Mouse (Mus musculus): Measurements from ENCODE around the gene Pdxp.

The Pdxp gene

DNA sequence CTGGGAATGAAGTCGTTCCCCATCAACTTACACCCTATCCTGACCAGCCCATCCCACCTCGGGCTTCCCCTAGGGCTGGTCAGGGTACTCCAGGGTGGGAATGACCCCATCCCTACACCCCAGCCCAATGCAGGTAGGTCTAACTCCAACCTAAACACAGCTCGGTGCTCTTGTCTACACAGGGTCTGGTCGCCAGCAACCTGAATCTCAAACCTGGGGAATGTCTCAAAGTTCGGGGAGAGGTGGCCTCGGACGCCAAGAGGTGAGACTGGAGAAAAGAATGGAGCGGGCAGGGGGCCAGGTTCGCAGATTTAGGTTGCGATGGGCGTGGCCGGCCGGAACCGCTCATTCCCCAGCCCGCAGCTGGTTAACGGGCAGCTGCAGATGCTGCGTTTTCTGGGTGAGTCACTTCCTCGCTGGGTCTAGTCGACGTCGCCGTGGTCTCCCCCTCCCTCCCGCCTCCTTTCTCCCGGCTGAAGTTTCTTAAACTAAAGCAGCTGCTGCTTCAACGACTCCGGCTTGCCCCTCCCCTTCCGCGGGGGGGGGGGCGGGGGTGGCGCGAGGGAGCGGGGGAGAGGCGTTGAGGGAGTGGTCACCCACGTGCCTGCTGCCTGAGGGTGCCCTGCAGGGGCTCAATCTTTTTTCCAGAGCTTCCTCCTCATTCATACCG lies 14.2 kb downstream of the Pdxp start:
- in situ Hi-C loops (cut with MseI, MboI): no loop called here

GRCm38 (mm10) chr15:78928539-78928938 lies 14.8 kb downstream of the Pdxp start:
- in situ Hi-C loops (cut with MseI, MboI): no loop called here

DNA sequence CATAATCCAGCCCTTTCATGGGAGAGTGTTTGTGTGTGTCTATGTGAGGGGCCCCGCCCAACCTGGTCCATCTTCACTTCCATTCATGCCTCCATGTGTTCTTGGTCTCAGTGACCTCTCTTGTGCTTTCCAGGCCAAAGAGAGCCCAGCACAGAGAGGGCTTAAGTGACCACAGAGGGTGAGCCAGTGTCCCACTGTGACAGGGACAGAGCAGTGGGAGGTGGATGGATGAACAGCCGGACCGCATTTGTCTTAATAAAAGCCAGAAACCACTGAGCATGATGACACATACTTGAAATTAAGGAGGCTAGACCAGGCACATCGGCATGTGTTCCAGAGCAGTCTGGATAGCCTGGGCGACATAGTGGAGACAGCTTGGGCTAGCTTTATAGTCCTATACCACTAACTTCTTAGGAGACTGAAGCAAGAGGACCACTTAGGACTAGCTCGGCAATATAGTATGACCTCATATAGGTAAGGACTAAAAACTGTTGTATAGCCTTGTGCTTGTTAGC lies 16.5 kb downstream of the Pdxp start:
- in situ Hi-C loops (cut with MseI, MboI): no loop called here

DNA sequence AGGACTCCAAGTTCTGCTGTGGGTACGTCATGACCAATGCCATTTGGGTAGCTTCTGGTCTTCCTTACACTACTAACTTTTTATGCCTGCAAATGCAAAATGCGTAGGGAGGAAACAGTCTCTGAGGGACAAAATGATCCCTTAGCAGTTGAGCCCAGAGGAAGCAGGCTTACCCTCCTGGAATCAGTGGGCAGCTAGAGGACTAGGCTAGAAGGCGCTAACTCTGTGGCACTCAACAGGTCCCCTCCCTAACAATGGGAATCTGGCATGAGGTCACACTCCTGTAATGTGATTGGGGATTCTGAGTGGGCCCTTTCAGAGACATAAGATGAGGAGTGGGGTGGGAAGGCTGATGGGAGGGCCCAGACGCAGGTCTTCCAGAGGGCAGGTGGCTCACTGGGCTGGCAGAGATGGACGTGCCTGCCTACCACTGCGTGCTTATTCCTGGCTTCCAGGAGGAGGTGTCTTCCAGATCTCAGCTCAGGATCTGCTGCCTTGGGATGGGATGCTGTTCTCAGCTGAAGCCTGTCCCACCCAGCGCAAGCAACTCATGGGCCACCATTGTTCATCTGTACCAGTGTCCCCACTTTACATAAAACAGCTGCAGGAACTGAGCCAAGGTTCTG lies 17.2 kb downstream of the Pdxp start:
- in situ Hi-C loops (cut with MseI, MboI): no loop called here

DNA sequence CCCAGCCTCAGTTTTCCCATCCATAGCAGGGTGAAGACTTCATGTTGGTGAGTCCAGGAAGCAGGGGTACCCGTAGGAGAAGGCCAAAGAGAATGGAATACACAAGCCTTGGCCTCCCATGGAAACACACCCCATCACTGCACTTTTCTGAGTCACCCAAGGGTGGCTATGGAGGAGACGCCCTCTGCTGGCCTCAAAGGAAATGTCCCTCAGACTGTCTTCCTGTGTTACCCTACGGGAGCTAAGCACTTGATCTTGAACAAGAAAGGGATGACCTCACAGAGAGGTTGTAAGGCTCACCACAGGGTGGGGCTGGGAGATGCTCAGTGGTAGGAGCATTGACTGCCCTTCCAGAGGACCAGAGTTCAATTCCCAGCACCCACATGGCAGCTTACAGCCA lies 17.9 kb downstream of the Pdxp start:
- in situ Hi-C loops (cut with MseI, MboI): no loop called here

- in situ Hi-C loops (cut with MseI, MboI): no loop called here
Observed at GRCm38 (mm10) chr15:78934784-78935320, 21.1 kb downstream of the Pdxp start, which contains the start of gene Nol12. Gene Nol12, plus strand, starts transcription at chr15:78934933.

DNA sequence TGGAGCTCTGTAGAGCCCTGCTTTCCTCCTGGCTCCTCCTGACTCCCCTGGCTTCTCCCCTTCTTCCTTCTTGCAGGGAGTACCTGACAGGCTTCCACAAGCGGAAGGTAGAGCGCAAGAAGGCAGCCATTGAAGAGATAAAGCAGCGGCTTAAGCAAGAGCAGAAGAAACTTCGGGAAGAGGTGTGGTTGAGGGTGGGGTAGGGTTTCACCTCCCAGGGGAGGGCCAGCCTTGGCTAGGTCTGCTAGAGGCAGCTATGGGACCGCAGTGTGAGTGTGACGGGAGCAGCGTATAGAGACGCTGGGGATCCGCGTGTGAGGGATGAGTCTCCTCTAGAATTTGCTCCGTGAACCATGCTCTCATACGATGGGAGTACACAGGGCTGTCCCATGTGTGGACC lies 22.7 kb downstream of the Pdxp start:
- in situ Hi-C loops (cut with MseI, MboI): no loop called here

GRCm38 (mm10) chr15:78937311-78937710 lies 23.6 kb downstream of the Pdxp start:
- in situ Hi-C loops (cut with MseI, MboI): no loop called here

GRCm38 (mm10) chr15:78937963-78938362 lies 24.2 kb downstream of the Pdxp start:
- in situ Hi-C loops (cut with MseI, MboI): no loop called here

GRCm38 (mm10) chr15:78940325-78940724 lies 26.6 kb downstream of the Pdxp start:
- in situ Hi-C loops (cut with MseI, MboI): no loop called here

GRCm38 (mm10) chr15:78942663-78943062 lies 28.9 kb downstream of the Pdxp start:
- in situ Hi-C loops (cut with MseI, MboI): no loop called here

DNA sequence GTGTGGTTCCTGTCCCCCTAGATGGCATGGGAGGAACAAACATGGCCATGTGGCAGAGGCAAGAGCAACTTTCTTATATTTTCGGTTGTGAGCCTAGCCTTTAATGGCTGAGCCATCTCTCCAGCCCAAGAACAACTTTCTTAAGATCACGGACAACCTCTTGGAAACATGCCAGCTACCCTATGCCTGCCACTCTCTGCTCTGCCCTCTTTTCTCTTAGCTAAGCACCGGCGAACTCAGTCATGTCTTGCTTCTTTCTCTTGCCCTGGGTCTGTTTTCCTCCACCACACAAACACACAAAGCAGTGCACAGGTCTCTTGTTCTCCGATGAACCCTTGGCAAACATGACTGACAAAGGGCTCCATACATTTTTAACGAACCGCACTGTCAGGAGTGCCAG lies 32.5 kb downstream of the Pdxp start:
- in situ Hi-C loops (cut with MseI, MboI): no loop called here

DNA sequence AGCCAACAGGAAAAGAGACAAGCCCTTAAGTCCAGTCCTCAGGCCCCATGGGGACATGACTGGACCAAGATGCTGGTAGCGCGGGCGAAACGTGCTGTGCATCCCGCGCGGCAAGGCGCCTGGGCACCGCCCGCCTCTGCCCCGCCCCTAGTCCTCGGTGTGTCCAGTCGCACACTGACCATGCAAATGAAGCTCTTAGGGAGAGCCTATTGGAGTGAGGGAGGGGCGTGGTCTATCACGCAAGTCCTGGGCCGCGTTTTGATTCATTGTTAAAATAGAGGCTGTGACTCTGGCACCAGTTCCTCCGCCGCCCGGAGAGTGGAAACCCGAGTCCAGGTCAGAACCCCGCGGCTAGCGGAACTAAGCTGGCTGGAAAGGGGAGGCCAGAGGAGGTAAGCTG lies 33.9 kb downstream of the Pdxp start, which contains the start of gene Triobp:
Gene Triobp (plus strand): TSS at position 68 of the 400 bp plus-strand sequence.
- in situ Hi-C loops (cut with MseI, MboI): no loop called here

- in situ Hi-C loops (cut with MseI, MboI): no loop called here
Observed at GRCm38 (mm10) chr15:78948152-78948725, 34.5 kb downstream of the Pdxp start.

DNA sequence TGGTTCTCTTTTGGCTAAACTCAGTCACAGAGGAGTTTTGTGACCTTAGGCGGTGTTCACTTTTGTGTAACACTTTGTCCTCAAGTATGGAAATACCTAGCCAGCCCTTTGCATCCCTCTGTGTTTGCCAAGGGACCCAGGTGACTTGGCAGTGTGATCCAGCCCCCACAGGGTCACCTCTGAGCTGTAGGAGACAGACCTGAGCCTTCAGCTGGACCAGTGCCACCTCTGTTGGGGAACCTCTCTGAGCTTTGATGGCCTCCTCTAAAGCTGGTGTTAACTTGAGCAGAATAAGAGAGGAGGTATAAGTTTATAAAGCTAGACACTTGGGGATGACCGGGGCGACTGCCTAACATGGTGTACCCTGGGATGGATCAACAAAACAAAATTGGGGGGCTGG lies 35.2 kb downstream of the Pdxp start:
- in situ Hi-C loops (cut with MseI, MboI): no loop called here

GRCm38 (mm10) chr15:78955663-78956062 lies 41.9 kb downstream of the Pdxp start:
- in situ Hi-C loops (cut with MseI, MboI): no loop called here

DNA sequence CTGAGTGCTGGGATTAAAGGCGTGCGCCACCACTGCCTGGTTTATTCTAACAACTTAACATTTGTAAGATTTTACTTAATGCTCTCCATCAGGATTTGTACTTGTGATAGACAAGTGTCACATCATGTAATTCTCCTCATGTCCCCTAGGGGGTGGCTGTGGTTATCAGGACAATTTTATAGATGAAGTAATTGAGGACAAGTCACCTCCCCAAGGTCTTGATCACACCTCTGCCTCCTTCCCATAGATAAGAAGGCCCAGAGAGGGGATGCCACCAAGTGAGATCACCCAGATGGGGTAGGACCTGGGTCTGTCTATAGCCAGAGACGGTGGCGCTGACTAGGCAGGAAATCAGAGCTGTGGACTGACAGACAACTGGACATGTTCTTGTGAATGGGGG lies 42.6 kb downstream of the Pdxp start:
- in situ Hi-C loops (cut with MseI, MboI): no loop called here

- in situ Hi-C loops (cut with MseI, MboI): no loop called here
Observed at GRCm38 (mm10) chr15:78957021-78957420, 43.3 kb downstream of the Pdxp start.

- in situ Hi-C loops (cut with MseI, MboI): no loop called here
Observed at GRCm38 (mm10) chr15:78959537-78959936, 45.8 kb downstream of the Pdxp start.

DNA sequence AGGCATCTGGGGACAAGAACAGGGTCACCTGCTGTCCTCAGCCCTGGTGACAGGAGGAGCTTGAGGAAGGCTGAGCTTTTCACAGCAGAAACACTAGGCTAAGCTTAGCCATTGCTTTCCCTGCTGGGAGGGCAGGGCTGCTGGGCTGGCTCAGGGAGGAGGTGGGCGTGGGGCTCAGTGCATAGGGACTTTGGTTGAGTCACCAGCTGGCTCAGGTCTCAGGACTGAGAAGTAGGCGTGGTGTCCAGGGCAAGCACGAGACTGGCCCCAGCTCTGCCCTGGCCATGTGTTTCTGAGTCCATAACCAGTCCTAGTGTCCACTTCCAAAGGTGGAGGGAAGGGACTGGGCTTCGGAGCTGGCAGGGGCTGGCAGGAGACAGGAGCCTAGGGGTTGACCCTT lies 46.4 kb downstream of the Pdxp start:
- in situ Hi-C loops (cut with MseI, MboI): no loop called here

DNA sequence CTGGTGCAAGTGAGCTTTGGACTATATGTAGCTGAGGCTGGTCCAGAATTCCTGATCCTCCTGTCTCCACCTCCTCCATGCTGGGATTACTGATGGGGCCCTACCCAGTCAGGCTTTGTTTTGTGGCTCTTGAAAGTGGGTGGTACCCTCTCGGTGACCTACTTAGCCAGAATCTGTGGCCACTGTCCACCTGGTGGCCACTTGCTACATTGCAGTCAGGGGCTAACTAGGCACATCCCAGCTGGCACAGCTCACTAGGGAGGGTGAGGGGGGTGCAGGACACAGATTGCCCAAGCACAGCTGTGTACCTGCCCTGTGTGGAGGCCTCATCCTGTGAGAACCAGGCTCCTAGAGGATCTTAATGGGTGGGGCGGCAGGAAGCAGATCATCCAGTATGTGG lies 49.2 kb downstream of the Pdxp start:
- in situ Hi-C loops (cut with MseI, MboI): no loop called here

Data from mouse trophoblast stem cell (cell line).